Mouse (Mus musculus): ENCODE results near the gene Ccdc187. TPM values are rescaled to one million over a fixed set of nuclear protein-coding genes. Genes with fewer than 3 reads are reported as not detected.

Gene Ccdc187
- polyA plus RNA-seq, 1 experiment from 2014 or later, result not detected

GRCm38 (mm10) chr2:26236681-26237289, 57.6 kb downstream of the Ccdc187 start:
- no peaks in the 10 kb centered on the region for H3K36me3 ChIP-seq
- H3K9me3 ChIP-seq, result no peaks in the 10 kb centered on the region
- H3K27ac ChIP-seq, result peak overlapping the region; percentile 75
- peak overlapping the region; percentile 74 for H3K9ac ChIP-seq (replicated peaks)
- under 1% methylated on average over 51 of the region's 51 CpGs for WGBS
- ATAC-seq (ENCODE audit: insufficient number of reproducible peaks, insufficient read depth, low FRiP score, low TSS enrichment, low read depth), result peak; percentile 70
- peak overlapping the region; percentile 89 for H3K4me3 ChIP-seq (replicated peaks)
- no peaks in the 10 kb centered on the region for H3K27me3 ChIP-seq
- H3K4me1 ChIP-seq (replicated peaks), result peaks cover 31% of the 10 kb centered on the region
- peak overlapping the region; percentile 88 for H3K4me2 ChIP-seq

GRCm38 (mm10) chr2:26234771-26235170, 59.6 kb downstream of the Ccdc187 start:
- WGBS, result 91% methylated on average over 2 of the region's 2 CpGs
- no peak overlapping the region for H3K4me3 ChIP-seq (replicated peaks)
- no peak overlapping the region for H3K4me2 ChIP-seq
- H3K9ac ChIP-seq (replicated peaks), result no peak overlapping the region
- peaks cover 18% of the 10 kb centered on the region for H3K4me1 ChIP-seq (replicated peaks)
- H3K9me3 ChIP-seq, result no peaks in the 10 kb centered on the region
- H3K36me3 ChIP-seq, result no peaks in the 10 kb centered on the region
- no peak for ATAC-seq (ENCODE audit: insufficient number of reproducible peaks, insufficient read depth, low FRiP score, low TSS enrichment, low read depth)
- no peaks in the 10 kb centered on the region for H3K27me3 ChIP-seq
- no peak overlapping the region for H3K27ac ChIP-seq

- no peak overlapping the region for H3K9ac ChIP-seq (replicated peaks)
Measured at GRCm38 (mm10) chr2:26234253-26234652, 60.1 kb downstream of the Ccdc187 start.

GRCm38 (mm10) chr2:26231366-26231765, 63.0 kb downstream of the Ccdc187 start:
- Histone ChIP-seq H3K4me1 (replicated peaks) (peaks cover 6% of the 10 kb centered on the region), H3K36me3 (no peaks in the 10 kb centered on the region), H3K9me3 (no peaks in the 10 kb centered on the region), H3K9ac (replicated peaks) (no peak overlapping the region), H3K4me3 (replicated peaks) (no peak overlapping the region), H3K27me3 (no peaks in the 10 kb centered on the region), H3K4me2 (no peak overlapping the region), H3K27ac (no peak overlapping the region)
- ATAC-seq (ENCODE audit: insufficient number of reproducible peaks, insufficient read depth, low FRiP score, low TSS enrichment, low read depth), result no peak
- WGBS, result 79% methylated on average over 3 of the region's 3 CpGs

More at GRCm38 (mm10) chr2:26234253-26234652, 60.1 kb downstream of the Ccdc187 start:
- Histone ChIP-seq H3K9me3 (no peaks in the 10 kb centered on the region), H3K4me3 (replicated peaks) (no peak overlapping the region), H3K4me1 (replicated peaks) (peaks cover 13% of the 10 kb centered on the region), H3K4me2 (no peak overlapping the region), H3K27ac (no peak overlapping the region), H3K36me3 (no peaks in the 10 kb centered on the region), H3K27me3 (no peaks in the 10 kb centered on the region)
- no peak for ATAC-seq (ENCODE audit: insufficient number of reproducible peaks, insufficient read depth, low FRiP score, low TSS enrichment, low read depth)
- WGBS, result 85% methylated on average over 5 of the region's 5 CpGs

GRCm38 (mm10) chr2:26230253-26230652, 64.1 kb downstream of the Ccdc187 start:
- ATAC-seq (ENCODE audit: insufficient number of reproducible peaks, insufficient read depth, low FRiP score, low TSS enrichment, low read depth), result no peak
- WGBS, result 38% methylated on average over 4 of the region's 4 CpGs
- no peaks in the 10 kb centered on the region for H3K9me3 ChIP-seq
- H3K36me3 ChIP-seq, result peaks cover 3% of the 10 kb centered on the region; the same call in 1 of the 2 replicates
- H3K27ac ChIP-seq, result no peak overlapping the region
- H3K4me2 ChIP-seq, result no peak overlapping the region
- no peak overlapping the region for H3K9ac ChIP-seq (replicated peaks)
- no peak overlapping the region for H3K4me3 ChIP-seq (replicated peaks)
- no peaks in the 10 kb centered on the region for H3K4me1 ChIP-seq (replicated peaks)
- H3K27me3 ChIP-seq, result no peaks in the 10 kb centered on the region

- Histone ChIP-seq H3K9me3 (no peaks in the 10 kb centered on the region), H3K4me2 (no peak overlapping the region), H3K27me3 (no peaks in the 10 kb centered on the region), H3K36me3 (peaks cover 23% of the 10 kb centered on the region), H3K27ac (no peak overlapping the region), H3K4me3 (replicated peaks) (no peak overlapping the region), H3K9ac (replicated peaks) (no peak overlapping the region), H3K4me1 (replicated peaks) (no peaks in the 10 kb centered on the region)
- WGBS, result 66% methylated on average over 1 of the region's 1 CpGs
- 0 out of 2 replicates have a peak, but pooled peaks have one; percentile 26 for ATAC-seq (ENCODE audit: insufficient number of reproducible peaks, insufficient read depth, low FRiP score, low TSS enrichment, low read depth)
Measured at GRCm38 (mm10) chr2:26227788-26228187, 66.6 kb downstream of the Ccdc187 start.

GRCm38 (mm10) chr2:26225242-26225641, 69.1 kb downstream of the Ccdc187 start:
- Histone ChIP-seq H3K9me3 (no peaks in the 10 kb centered on the region), H3K36me3 (peaks cover 49% of the 10 kb centered on the region), H3K9ac (replicated peaks) (no peak overlapping the region), H3K27me3 (no peaks in the 10 kb centered on the region), H3K4me1 (replicated peaks) (no peaks in the 10 kb centered on the region), H3K4me2 (no peak overlapping the region), H3K4me3 (replicated peaks) (no peak overlapping the region), H3K27ac (0 out of 2 replicates have a peak overlapping the region, but pooled peaks have one; percentile 4)
- ATAC-seq (ENCODE audit: insufficient number of reproducible peaks, insufficient read depth, low FRiP score, low TSS enrichment, low read depth), result no peak
- WGBS, result 83% methylated on average over 4 of the region's 4 CpGs

GRCm38 (mm10) chr2:26223961-26224360, 70.4 kb downstream of the Ccdc187 start:
- ATAC-seq (ENCODE audit: insufficient number of reproducible peaks, insufficient read depth, low FRiP score, low TSS enrichment, low read depth), result no peak
- H3K36me3 ChIP-seq, result peaks cover 62% of the 10 kb centered on the region
- H3K9me3 ChIP-seq, result no peaks in the 10 kb centered on the region
- 83% methylated on average over 3 of the region's 3 CpGs for WGBS
- no peak overlapping the region for H3K4me3 ChIP-seq (replicated peaks)
- H3K27me3 ChIP-seq, result no peaks in the 10 kb centered on the region
- no peaks in the 10 kb centered on the region for H3K4me1 ChIP-seq (replicated peaks)
- no peak overlapping the region for H3K9ac ChIP-seq (replicated peaks)
- no peak overlapping the region for H3K4me2 ChIP-seq
- no peak overlapping the region for H3K27ac ChIP-seq

- 70% methylated on average over 3 of the region's 3 CpGs for WGBS
Measured at GRCm38 (mm10) chr2:26214526-26214925, 79.8 kb downstream of the Ccdc187 start.

GRCm38 (mm10) chr2:26209566-26209965, 84.8 kb downstream of the Ccdc187 start:
- H3K27ac ChIP-seq, result no peak overlapping the region
- H3K27me3 ChIP-seq, result peaks cover 40% of the 10 kb centered on the region
- H3K4me1 ChIP-seq (replicated peaks), result peaks cover 17% of the 10 kb centered on the region
- peaks cover 43% of the 10 kb centered on the region for H3K36me3 ChIP-seq
- no peak overlapping the region for H3K4me2 ChIP-seq
- 80% methylated on average over 3 of the region's 3 CpGs for WGBS
- H3K9me3 ChIP-seq, result no peaks in the 10 kb centered on the region
- no peak overlapping the region for H3K4me3 ChIP-seq (replicated peaks)
- ATAC-seq (ENCODE audit: insufficient number of reproducible peaks, insufficient read depth, low FRiP score, low TSS enrichment, low read depth), result no peak
- no peak overlapping the region for H3K9ac ChIP-seq (replicated peaks)

More at GRCm38 (mm10) chr2:26214526-26214925, 79.8 kb downstream of the Ccdc187 start:
- no peak for ATAC-seq (ENCODE audit: insufficient number of reproducible peaks, insufficient read depth, low FRiP score, low TSS enrichment, low read depth)
- no peak overlapping the region for H3K27ac ChIP-seq
- H3K4me3 ChIP-seq (replicated peaks), result no peak overlapping the region
- H3K4me1 ChIP-seq (replicated peaks), result no peaks in the 10 kb centered on the region
- H3K9ac ChIP-seq (replicated peaks), result no peak overlapping the region
- H3K36me3 ChIP-seq, result peaks cover 69% of the 10 kb centered on the region
- H3K27me3 ChIP-seq, result no peaks in the 10 kb centered on the region
- H3K9me3 ChIP-seq, result no peaks in the 10 kb centered on the region
- no peak overlapping the region for H3K4me2 ChIP-seq

GRCm38 (mm10) chr2:26208126-26208789, 86.1 kb downstream of the Ccdc187 start, which contains the start of gene Lhx3:
Gene Lhx3 (minus strand): TSS chr2:26208289.
- WGBS, result 5% methylated on average over 19 of the region's 19 CpGs
- peaks cover 53% of the 10 kb centered on the region for H3K27me3 ChIP-seq
- H3K36me3 ChIP-seq, result peaks cover 35% of the 10 kb centered on the region

More at GRCm38 (mm10) chr2:26208126-26208789, 86.1 kb downstream of the Ccdc187 start, which contains the start of gene Lhx3:
- peaks cover 17% of the 10 kb centered on the region for H3K4me1 ChIP-seq (replicated peaks)
- no peak within 1 kb of the TSS for H3K4me2 ChIP-seq
- no peak within 1 kb of the TSS for H3K4me3 ChIP-seq (replicated peaks)
- no peaks in the 10 kb centered on the region for H3K9me3 ChIP-seq
- no peak within 1 kb of the TSS for H3K27ac ChIP-seq
- ATAC-seq (ENCODE audit: insufficient number of reproducible peaks, insufficient read depth, low FRiP score, low TSS enrichment, low read depth), result peak; percentile 81
- no peak within 1 kb of the TSS for H3K9ac ChIP-seq (replicated peaks)

Data from limb, embryonic 12.5 days (tissue).